Mouse (Mus musculus): ENCODE measurements around the gene Grin2a. TPM values are rescaled to one million over a fixed set of nuclear protein-coding genes. Genes with fewer than 3 reads are reported as not detected.

The Grin2a gene
- polyA plus RNA-seq, 1 experiment from 2014 or later: 0.19 TPM

DNA sequence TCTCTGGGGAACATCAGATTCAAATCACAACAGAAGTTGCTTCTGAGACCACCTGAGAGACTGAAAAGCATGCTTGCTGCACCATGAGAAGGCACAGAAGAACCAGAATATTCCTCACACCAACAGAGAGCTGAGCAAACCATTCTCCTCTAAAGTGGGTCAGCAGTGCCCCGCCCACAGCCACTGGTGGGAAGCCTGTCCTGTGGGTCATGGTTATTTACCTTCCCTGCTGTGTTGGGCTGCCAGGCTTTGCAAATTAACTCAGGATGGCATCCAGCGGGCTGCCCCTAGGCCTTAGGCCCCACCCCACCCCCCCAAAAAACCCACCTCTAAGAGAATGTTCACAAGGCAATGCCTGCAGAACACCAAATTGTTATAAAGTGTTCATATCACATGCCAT lies 96.2 kb downstream of the Grin2a start:
- H3K27me3 ChIP-seq (ENCODE audit: poor library complexity, severe bottlenecking): no peaks in the 10 kb centered on the region
- no peak overlapping the region for H3K27ac ChIP-seq
- no peak overlapping the region for H3K4me3 ChIP-seq
- H3K4me1 ChIP-seq: no peaks in the 10 kb centered on the region
- no peaks in the 10 kb centered on the region for H3K9me3 ChIP-seq
- no peaks in the 10 kb centered on the region for H3K36me3 ChIP-seq (replicated peaks)
- DNase-seq (ENCODE audit: extremely low spot score, low spot score): no peak
- 88% methylated on average over 2 of the region's 2 CpGs for WGBS

DNA sequence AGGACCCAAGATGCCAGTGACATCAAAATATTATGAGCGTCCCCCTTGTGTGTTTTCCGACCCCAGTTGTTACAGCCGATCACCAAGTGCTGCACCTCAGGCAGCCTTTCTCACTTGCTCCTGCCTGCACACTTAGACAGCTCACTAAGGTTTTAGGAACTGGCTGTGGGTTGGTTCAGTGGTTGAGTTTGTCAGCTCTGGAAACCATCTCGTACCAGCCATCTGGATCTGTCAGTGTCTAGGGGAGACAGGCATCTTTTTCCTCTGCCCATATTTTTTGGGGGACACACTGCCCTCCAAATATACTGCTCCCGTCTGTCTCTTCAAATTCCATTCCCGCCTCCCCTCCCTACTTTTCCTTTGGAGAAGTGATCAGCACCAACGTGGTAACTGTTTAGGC lies 99.8 kb downstream of the Grin2a start:
- DNase-seq (ENCODE audit: extremely low spot score, low spot score): no peak
- Histone ChIP-seq H3K36me3 (replicated peaks) (no peaks in the 10 kb centered on the region), H3K27me3 (ENCODE audit: poor library complexity, severe bottlenecking) (no peaks in the 10 kb centered on the region), H3K4me1 (no peaks in the 10 kb centered on the region), H3K9me3 (no peaks in the 10 kb centered on the region), H3K27ac (no peak overlapping the region), H3K4me3 (no peak overlapping the region)
- WGBS: 80% methylated on average over 7 of the region's 7 CpGs

DNA sequence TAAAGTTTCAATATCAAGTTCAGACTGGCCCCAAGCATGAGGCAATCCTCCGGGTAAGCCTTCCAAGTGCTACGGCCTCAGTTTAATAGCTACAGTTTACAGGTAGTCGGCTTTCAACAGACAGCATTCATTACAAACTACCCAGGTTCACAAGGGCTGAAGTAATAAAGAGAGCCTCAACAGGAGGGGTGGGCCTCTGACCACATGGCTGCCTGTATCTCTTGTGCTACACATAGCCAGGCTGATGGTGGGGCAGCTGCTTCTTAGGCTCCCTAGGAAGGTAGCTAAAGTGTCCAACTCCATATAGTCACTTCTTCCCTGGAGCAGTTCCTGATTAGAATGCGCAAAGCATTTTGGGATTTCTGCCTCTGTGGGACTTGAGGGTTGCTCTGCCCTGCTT lies 109.2 kb downstream of the Grin2a start:
- Histone ChIP-seq H3K4me1 (no peaks in the 10 kb centered on the region), H3K9me3 (no peaks in the 10 kb centered on the region), H3K4me3 (no peak overlapping the region), H3K27ac (no peak overlapping the region), H3K27me3 (ENCODE audit: poor library complexity, severe bottlenecking) (no peaks in the 10 kb centered on the region), H3K36me3 (replicated peaks) (no peaks in the 10 kb centered on the region)
- 82% methylated on average over 4 of the region's 4 CpGs for WGBS
- no peak for DNase-seq (ENCODE audit: extremely low spot score, low spot score)

DNA sequence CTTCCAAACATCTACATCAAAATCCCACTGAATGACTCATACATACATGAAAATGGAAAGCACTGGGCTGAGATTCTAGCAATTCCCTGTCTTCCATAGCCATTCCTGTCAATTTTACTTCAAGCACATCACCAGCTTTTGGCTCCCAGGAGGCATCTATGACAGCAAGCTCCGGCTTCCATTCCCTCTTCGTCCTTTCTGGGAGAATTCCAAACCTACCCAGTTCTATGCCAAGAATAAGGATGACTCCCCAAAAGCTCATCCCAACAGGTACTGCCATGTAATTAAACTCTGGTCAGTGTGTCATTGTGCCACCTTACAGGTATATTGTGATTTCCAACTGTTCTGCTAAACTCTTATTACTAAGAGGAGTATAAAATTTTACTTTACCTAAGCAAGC lies 111.2 kb downstream of the Grin2a start:
- DNase-seq (ENCODE audit: extremely low spot score, low spot score): no peak
- H3K4me3 ChIP-seq: no peak overlapping the region
- H3K27ac ChIP-seq: no peak overlapping the region
- H3K27me3 ChIP-seq (ENCODE audit: poor library complexity, severe bottlenecking): no peaks in the 10 kb centered on the region
- H3K4me1 ChIP-seq: no peaks in the 10 kb centered on the region
- 93% methylated on average over 2 of the region's 2 CpGs for WGBS
- H3K9me3 ChIP-seq: no peaks in the 10 kb centered on the region
- H3K36me3 ChIP-seq (replicated peaks): no peaks in the 10 kb centered on the region

DNA sequence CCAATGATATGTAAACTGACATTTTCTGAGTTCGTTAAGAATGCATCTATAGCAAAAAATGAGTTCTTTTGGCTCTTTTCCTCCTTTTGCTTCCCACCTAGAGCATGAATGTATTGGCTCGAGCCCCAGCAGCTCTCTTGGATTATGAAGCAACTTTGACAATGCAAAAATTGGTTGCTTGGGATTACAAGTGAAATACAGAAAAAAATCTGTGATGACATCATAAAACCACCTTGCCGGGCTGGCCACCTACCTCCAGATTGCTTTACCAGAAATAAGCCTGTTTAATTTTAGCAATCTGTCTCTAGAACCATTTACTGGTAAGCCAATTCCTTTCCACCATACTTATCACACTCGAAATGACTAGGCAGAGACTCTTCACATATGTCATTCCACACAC lies 112.9 kb downstream of the Grin2a start:
- 84% methylated on average over 4 of the region's 4 CpGs for WGBS
- no peak for DNase-seq (ENCODE audit: extremely low spot score, low spot score)
- no peak overlapping the region for H3K4me3 ChIP-seq
- no peaks in the 10 kb centered on the region for H3K4me1 ChIP-seq
- H3K9me3 ChIP-seq: no peaks in the 10 kb centered on the region
- H3K36me3 ChIP-seq (replicated peaks): no peaks in the 10 kb centered on the region
- H3K27me3 ChIP-seq (ENCODE audit: poor library complexity, severe bottlenecking): no peaks in the 10 kb centered on the region
- H3K27ac ChIP-seq: no peak overlapping the region

DNA sequence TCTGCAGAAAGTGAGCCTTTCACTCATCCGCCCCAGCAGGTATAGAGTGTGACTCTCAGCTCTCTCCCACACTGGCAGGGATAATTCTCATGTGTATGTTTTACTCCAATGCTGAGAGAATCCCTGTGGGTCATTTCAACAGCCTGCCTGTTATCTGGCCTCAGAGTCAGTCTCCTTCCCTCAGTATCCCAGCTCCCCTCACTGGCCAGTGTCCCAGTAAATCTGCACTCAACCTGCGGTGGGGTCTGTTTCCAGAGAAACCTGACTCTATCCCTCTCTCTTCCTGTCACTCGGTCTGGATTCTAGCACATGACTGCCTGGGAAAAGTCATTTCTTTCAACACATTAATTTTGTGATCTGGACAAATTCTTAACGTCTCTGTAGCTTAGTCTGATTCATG lies 122.4 kb downstream of the Grin2a start:
- DNase-seq (ENCODE audit: extremely low spot score, low spot score): no peak
- H3K4me3 ChIP-seq: no peak overlapping the region
- no peaks in the 10 kb centered on the region for H3K4me1 ChIP-seq
- no peak overlapping the region for H3K27ac ChIP-seq
- WGBS: 78% methylated on average over 4 of the region's 4 CpGs
- no peaks in the 10 kb centered on the region for H3K9me3 ChIP-seq
- no peaks in the 10 kb centered on the region for H3K36me3 ChIP-seq (replicated peaks)
- H3K27me3 ChIP-seq (ENCODE audit: poor library complexity, severe bottlenecking): no peaks in the 10 kb centered on the region

DNA sequence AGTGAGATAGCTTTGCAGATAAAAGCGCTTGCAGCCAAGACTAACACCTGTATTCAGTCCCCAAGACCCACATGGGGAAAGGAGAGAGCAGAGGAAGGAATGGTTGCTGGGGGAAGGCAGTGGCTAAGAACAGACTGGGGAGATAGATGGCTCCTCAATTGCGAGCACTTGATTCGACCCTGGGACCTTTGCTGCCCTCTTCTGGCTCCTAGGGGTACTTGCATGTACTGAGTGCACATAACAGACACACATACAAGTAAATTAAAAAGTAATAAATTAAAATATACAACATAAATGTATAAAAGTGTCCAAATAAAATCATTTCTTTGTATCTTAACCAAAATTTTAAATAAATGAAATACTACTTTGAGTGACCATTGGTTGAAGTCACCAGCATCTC lies 129.7 kb downstream of the Grin2a start:
- no peak overlapping the region for H3K27ac ChIP-seq
- DNase-seq (ENCODE audit: extremely low spot score, low spot score): no peak
- H3K4me1 ChIP-seq: no peaks in the 10 kb centered on the region
- 79% methylated on average over 3 of the region's 3 CpGs for WGBS
- H3K9me3 ChIP-seq: 0 out of 2 replicates have a peak, but pooled peaks cover 4% of the 10 kb centered on the region
- H3K36me3 ChIP-seq (replicated peaks): no peaks in the 10 kb centered on the region
- no peak overlapping the region for H3K4me3 ChIP-seq
- H3K27me3 ChIP-seq (ENCODE audit: poor library complexity, severe bottlenecking): no peaks in the 10 kb centered on the region

DNA sequence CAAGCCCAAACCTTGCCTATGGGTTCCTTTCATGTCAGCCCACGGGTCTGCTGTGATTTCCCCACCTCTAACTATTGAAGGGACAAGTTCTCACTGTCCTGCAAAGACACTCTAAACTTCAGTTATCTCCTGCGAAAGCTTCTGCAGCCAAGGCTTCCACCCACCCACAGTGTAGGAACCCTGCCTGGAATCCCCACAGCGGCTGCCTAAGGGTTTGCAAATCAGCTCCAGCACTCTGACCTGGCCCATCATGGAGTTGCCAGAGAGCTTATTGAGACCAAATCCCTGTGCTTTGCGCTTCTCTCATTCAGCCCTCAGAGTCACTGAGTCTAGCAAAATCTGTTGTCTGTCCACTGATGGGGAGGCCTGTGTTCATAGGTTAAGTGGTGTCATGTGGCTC lies 130.3 kb downstream of the Grin2a start:
- Histone ChIP-seq H3K36me3 (replicated peaks) (no peaks in the 10 kb centered on the region), H3K4me3 (no peak overlapping the region), H3K4me1 (no peaks in the 10 kb centered on the region), H3K27ac (no peak overlapping the region), H3K9me3 (0 out of 2 replicates have a peak, but pooled peaks cover 4% of the 10 kb centered on the region), H3K27me3 (ENCODE audit: poor library complexity, severe bottlenecking) (no peaks in the 10 kb centered on the region)
- DNase-seq (ENCODE audit: extremely low spot score, low spot score): no peak
- 76% methylated on average over 4 of the region's 4 CpGs for WGBS

DNA sequence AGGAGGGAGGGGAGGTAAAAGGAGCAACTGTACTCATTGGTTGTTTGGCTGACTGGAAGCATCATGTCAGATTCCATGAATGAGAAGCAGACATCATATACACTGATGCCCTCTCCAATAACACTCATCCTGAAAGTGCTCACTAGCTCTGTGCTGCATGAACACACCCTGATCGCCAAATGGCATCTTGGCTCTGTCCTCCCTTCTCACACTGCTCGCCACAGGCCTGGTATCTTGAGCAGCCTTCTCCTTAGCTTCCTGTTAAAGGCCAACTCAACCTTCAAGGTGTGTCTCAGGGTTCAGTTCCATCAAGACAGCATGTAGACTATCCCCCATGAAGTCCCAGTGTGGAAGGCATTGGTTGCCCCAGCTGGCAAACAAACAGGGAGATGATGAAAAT lies 137.6 kb downstream of the Grin2a start:
- no peaks in the 10 kb centered on the region for H3K9me3 ChIP-seq
- H3K27me3 ChIP-seq (ENCODE audit: poor library complexity, severe bottlenecking): no peaks in the 10 kb centered on the region
- no peak overlapping the region for H3K27ac ChIP-seq
- no peak for DNase-seq (ENCODE audit: extremely low spot score, low spot score)
- no peak overlapping the region for H3K4me3 ChIP-seq
- WGBS: 83% methylated on average over 2 of the region's 2 CpGs
- H3K36me3 ChIP-seq (replicated peaks): no peaks in the 10 kb centered on the region
- H3K4me1 ChIP-seq: no peaks in the 10 kb centered on the region

DNA sequence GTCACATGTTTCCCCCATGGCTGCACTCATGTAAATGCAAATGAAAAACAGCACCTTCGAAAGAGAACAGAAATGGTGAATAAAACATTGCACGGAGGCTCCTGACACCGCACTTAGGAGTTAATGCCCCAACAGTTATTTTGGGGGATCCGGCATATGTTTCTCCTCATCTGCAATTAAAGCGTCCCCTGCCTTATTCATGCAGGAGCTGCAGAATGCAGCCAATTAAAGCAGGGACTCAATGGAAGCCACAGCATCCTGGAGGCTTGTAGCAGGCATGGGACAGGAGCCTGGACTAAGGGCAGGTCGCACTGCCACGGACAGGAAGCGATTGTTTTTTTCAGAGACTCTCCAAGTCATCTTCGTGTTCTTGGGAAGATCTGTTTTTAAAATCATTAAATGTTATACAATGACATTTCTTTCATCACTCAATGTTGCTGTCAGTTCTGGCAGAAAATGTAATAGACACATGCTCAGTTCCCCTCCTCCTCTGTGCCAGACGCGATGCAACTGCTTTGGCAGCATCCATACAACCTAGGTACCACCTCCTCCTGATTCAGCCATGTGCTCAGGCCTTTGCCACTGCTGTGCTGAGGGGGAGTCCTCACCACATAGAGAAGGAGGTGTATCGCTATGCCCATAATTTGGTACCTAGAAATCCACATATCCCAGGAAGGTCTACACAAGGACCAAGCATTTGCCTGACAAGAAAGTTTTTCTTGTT lies 143.9 kb downstream of the Grin2a start:
- no peaks in the 10 kb centered on the region for H3K4me1 ChIP-seq
- no peak overlapping the region for H3K4me3 ChIP-seq
- 90% methylated on average over 12 of the region's 12 CpGs for WGBS
- no peaks in the 10 kb centered on the region for H3K9me3 ChIP-seq
- H3K27me3 ChIP-seq (ENCODE audit: poor library complexity, severe bottlenecking): no peaks in the 10 kb centered on the region
- no peaks in the 10 kb centered on the region for H3K36me3 ChIP-seq (replicated peaks)
- no peak for DNase-seq (ENCODE audit: extremely low spot score, low spot score)
- no peak overlapping the region for H3K27ac ChIP-seq

DNA sequence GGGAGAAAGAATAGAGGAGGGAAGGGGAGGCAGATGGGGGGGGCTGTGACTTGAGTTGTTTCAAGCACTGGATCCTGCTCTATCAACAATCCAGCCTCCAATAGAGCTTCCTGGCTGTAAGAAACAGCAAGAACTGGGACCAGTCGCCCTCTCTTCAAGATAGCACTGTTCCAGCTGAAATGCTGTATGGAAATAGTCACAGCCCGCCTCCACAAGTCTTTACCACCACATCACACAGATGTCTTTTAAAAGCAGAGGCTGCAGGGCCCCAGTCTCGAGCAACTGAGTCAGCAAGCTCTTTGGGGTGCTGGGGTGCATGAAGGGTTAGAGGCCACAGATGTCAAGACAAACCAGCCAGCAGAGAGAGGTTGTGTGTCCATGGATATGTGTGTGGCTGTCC lies 153.9 kb downstream of the Grin2a start:
- no peaks in the 10 kb centered on the region for H3K9me3 ChIP-seq

DNA sequence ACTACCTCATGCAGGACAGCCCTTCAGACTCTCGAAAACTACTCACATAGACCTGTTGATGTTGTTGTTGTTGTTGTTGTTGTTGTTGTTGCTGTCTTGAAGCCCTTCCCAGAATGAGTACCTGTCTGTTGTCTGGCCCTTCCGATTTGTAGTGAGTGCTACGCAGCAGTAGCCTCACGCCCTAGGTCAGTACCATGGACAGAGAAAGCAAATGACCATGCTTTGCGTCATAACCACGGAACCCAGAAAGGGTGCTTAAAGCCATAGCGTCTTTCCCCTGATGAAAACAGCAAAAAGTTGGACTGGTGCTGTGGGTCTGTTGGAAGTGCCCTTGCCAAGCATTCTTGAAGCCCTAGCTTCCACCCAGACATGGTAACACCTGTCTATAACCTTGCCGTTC lies 158.8 kb downstream of the Grin2a start:
- H3K36me3 ChIP-seq (replicated peaks): no peaks in the 10 kb centered on the region
- H3K27ac ChIP-seq: no peak overlapping the region
- H3K9me3 ChIP-seq: no peaks in the 10 kb centered on the region
- H3K4me1 ChIP-seq: no peaks in the 10 kb centered on the region
- WGBS: 48% methylated on average over 8 of the region's 8 CpGs
- no peak overlapping the region for H3K4me3 ChIP-seq
- DNase-seq (ENCODE audit: extremely low spot score, low spot score): no peak
- H3K27me3 ChIP-seq (ENCODE audit: poor library complexity, severe bottlenecking): no peaks in the 10 kb centered on the region

More for the DNA sequence above, 153.9 kb downstream of the Grin2a start:
- Histone ChIP-seq H3K27ac (no peak overlapping the region), H3K27me3 (ENCODE audit: poor library complexity, severe bottlenecking) (no peaks in the 10 kb centered on the region), H3K36me3 (replicated peaks) (no peaks in the 10 kb centered on the region), H3K4me3 (no peak overlapping the region), H3K4me1 (no peaks in the 10 kb centered on the region)
- no peak for DNase-seq (ENCODE audit: extremely low spot score, low spot score)
- 78% methylated on average over 3 of the region's 3 CpGs for WGBS

DNA sequence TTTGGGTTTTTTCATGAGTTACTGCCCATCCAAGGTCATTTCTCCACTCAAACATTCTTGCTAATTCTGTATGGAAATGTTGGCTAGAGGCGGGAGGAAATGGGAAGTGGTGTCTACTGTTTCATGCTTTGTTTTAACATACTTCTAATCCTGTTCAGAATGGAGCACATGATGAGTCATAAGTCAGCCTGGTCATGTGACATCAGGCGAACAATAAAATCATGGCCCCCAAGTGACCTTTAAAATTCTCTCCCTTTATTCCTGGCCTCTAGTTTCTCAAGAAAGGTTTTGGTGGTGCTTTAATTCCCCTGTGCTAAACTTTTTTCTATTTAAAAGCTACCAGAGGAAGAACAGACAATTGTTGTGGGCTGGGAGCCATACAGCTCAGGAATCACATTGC lies 161.1 kb downstream of the Grin2a start:
- H3K9me3 ChIP-seq: no peaks in the 10 kb centered on the region
- 0 out of 2 replicates have a peak, but pooled peaks cover under 1% of the 10 kb centered on the region for H3K4me1 ChIP-seq
- no peak for DNase-seq (ENCODE audit: extremely low spot score, low spot score)
- no peaks in the 10 kb centered on the region for H3K27me3 ChIP-seq (ENCODE audit: poor library complexity, severe bottlenecking)
- no peaks in the 10 kb centered on the region for H3K36me3 ChIP-seq (replicated peaks)
- no peak overlapping the region for H3K27ac ChIP-seq
- 89% methylated on average over 2 of the region's 2 CpGs for WGBS
- H3K4me3 ChIP-seq: no peak overlapping the region

DNA sequence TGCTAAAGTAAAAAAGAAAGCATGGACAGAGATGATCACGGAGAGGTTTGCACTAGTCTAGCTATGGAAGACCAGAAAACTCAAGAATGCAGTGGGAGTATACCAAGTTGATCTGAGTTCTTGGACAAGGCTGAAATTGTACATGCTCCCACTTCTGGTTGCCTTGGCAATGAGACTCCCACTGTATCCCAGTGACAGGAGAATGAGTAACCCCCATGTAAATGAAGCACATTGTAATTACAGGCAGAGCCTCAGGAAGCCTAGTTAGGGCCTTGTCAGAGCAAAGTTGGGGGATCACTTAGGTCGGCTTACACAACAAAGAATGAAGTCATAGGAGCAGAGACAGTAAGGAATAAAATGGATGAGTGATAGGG lies 170.3 kb downstream of the Grin2a start:
- WGBS: 77% methylated on average over 2 of the region's 2 CpGs

More for the DNA sequence above, 170.3 kb downstream of the Grin2a start:
- H3K27me3 ChIP-seq (ENCODE audit: poor library complexity, severe bottlenecking): no peaks in the 10 kb centered on the region
- no peak overlapping the region for H3K27ac ChIP-seq
- 0 out of 2 replicates have a peak, but pooled peaks cover 3% of the 10 kb centered on the region for H3K4me1 ChIP-seq
- H3K36me3 ChIP-seq (replicated peaks): no peaks in the 10 kb centered on the region
- H3K9me3 ChIP-seq: no peaks in the 10 kb centered on the region
- no peak overlapping the region for H3K4me3 ChIP-seq
- DNase-seq (ENCODE audit: extremely low spot score, low spot score): no peak
